ENCODE assay signal across 21 mouse cellular contexts in the genomic region with DNA sequence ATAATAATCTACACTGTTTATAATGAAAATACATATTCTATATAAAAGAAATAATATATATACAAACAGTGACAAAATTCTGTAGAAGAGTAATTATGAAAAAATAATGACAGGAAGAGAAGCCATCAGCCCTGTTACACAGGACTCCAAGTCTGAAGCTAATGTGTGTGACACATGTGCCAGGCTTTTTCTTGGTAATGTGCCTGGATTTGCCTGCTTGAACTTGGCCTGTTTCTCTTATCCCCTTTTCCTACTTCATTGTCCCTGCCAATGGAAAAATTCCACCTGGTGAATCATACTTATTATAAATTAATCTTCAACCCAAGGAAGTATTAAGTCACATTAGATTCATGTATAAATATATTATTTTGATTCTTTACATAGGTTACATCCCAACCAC.
DNase-seq lines count a peak whose midpoint lies in the region; ATAC-seq and TF ChIP-seq lines count a peak whose summit lies in the region.
"Had no signal": no experiment of that assay in that cellular context is flagged by ENCODE, and none has a peak within 500 bp of the region (broad histone marks: within the 10 kb centered on the region; RNA-seq: fewer than 3 reads in every experiment).

No protein-coding gene starts in this region.

- no peaks in the 10 kb centered on the region for H3K27me3 ChIP-seq in cerebellum, adult 2 months (ENCODE audit: control insufficient read depth, insufficient read depth, low read length)
- no peaks in the 10 kb centered on the region for H3K27me3 ChIP-seq in forebrain, postnatal 0 days (ENCODE audit: insufficient read depth, low read length)
- H3K27me3 ChIP-seq in forebrain, embryonic 10.5 days (ENCODE audit: poor library complexity, severe bottlenecking): no peaks in the 10 kb centered on the region
- no peaks in the 10 kb centered on the region for H3K27me3 ChIP-seq in midbrain, postnatal 0 days (ENCODE audit: insufficient read depth, low read length)
- H3K27me3 ChIP-seq in midbrain, embryonic 11.5 days (ENCODE audit: control insufficient read depth, insufficient read depth, low read length): no peaks in the 10 kb centered on the region
- H3K27me3 ChIP-seq: embryonic facial prominence, embryonic 12.5 days; heart, embryonic 13.5 days had no signal

- no peak for TF ChIP-seq POLR2A in cerebellum, adult 2 months (IDR thresholded peaks at IDR 0.05; ENCODE audit: borderline replicate concordance, insufficient read depth, low read length)

- no peak overlapping the region for H3K4me3 ChIP-seq in cerebellum, adult 2 months (replicated peaks; ENCODE audit: insufficient read depth, low read depth, low read length)
- no peak overlapping the region for H3K4me3 ChIP-seq in forebrain, postnatal 0 days (ENCODE audit: low read depth, low read length)
- H3K4me3 ChIP-seq in forebrain, embryonic 10.5 days: no peak overlapping the region
- no peak overlapping the region for H3K4me3 ChIP-seq in midbrain, postnatal 0 days (ENCODE audit: low read depth, low read length)
- H3K4me3 ChIP-seq in midbrain, embryonic 11.5 days (ENCODE audit: low read depth, low read length): no peak overlapping the region
- H3K4me3 ChIP-seq: embryonic facial prominence, embryonic 12.5 days; gastrocnemius, adult 2 months; heart, embryonic 13.5 days had no signal

- TF ChIP-seq CTCF in cerebellum, adult 2 months (IDR thresholded peaks at IDR 0.05; ENCODE audit: borderline replicate concordance, insufficient read depth, low read depth, low read length): no peak
- TF ChIP-seq CTCF in forebrain, postnatal 0 days (IDR thresholded peaks at IDR 0.05; ENCODE audit: low read depth): no peak
- TF ChIP-seq CTCF in midbrain, postnatal 0 days (IDR thresholded peaks at IDR 0.05): no peak

- H3K36me3 ChIP-seq in forebrain, postnatal 0 days (ENCODE audit: insufficient read depth): no peaks in the 10 kb centered on the region
- H3K36me3 ChIP-seq in forebrain, embryonic 10.5 days (replicated peaks): no peaks in the 10 kb centered on the region
- H3K36me3 ChIP-seq in midbrain, postnatal 0 days (ENCODE audit: insufficient read depth, low read length): no peaks in the 10 kb centered on the region
- no peaks in the 10 kb centered on the region for H3K36me3 ChIP-seq in midbrain, embryonic 11.5 days (ENCODE audit: control insufficient read depth, insufficient read depth, low read length)
- H3K36me3 ChIP-seq: embryonic facial prominence, embryonic 12.5 days; G1E; heart, embryonic 13.5 days had no signal

- no peak overlapping the region for H3K9ac ChIP-seq in forebrain, postnatal 0 days
- H3K9ac ChIP-seq in midbrain, postnatal 0 days (replicated peaks; ENCODE audit: low read length, poor library complexity, severe bottlenecking): no peak overlapping the region
- no peak overlapping the region for H3K9ac ChIP-seq in midbrain, embryonic 11.5 days (ENCODE audit: low read length)
- H3K9ac ChIP-seq: embryonic facial prominence, embryonic 12.5 days; heart, embryonic 13.5 days had no signal

- no peaks in the 10 kb centered on the region for H3K4me1 ChIP-seq in cerebellum, adult 2 months (ENCODE audit: control insufficient read depth, insufficient read depth, low read length)
- H3K4me1 ChIP-seq in forebrain, postnatal 0 days (ENCODE audit: insufficient read depth): no peaks in the 10 kb centered on the region
- no peaks in the 10 kb centered on the region for H3K4me1 ChIP-seq in forebrain, embryonic 10.5 days
- no peaks in the 10 kb centered on the region for H3K4me1 ChIP-seq in midbrain, postnatal 0 days (ENCODE audit: insufficient read depth, low read length)
- H3K4me1 ChIP-seq in midbrain, embryonic 11.5 days (ENCODE audit: control insufficient read depth, insufficient read depth, low read length): no peaks in the 10 kb centered on the region
- H3K4me1 ChIP-seq: embryonic facial prominence, embryonic 12.5 days; heart, embryonic 13.5 days had no signal

- peak; percentile 75 for DNase-seq in cerebellum, postnatal 10 days
- no peak for DNase-seq in cerebellum, adult 2 months
- peak; percentile 1 for DNase-seq in forebrain, postnatal 0 days
- DNase-seq in forebrain, embryonic 10.5 days (ENCODE audit: extremely low spot score, low spot score): no peak
- DNase-seq in midbrain, postnatal 0 days (ENCODE audit: low spot score): peak; percentile 26
- no peak for DNase-seq in midbrain, embryonic 11.5 days (ENCODE audit: low spot score, missing footprints)
- DNase-seq in retina, embryonic 14.5 days (ENCODE audit: low spot score): no peak
- DNase-seq: adrenal gland, adult 8-10 months; adrenal gland, postnatal 36 days; B cell, adult 2 months; cerebellum, adult 11-12 months; cerebellum, adult 9-11 months; gastrocnemius, adult 2 months; gastrocnemius, postnatal 25 days; heart, postnatal 36 days; kidney, adult 18-20 months had no signal

- H3K4me2 ChIP-seq in forebrain, postnatal 0 days (ENCODE audit: low read depth): no peak overlapping the region
- H3K4me2 ChIP-seq in midbrain, postnatal 0 days (ENCODE audit: low read depth, low read length, poor library complexity, severe bottlenecking): no peak overlapping the region
- no peak overlapping the region for H3K4me2 ChIP-seq in midbrain, embryonic 11.5 days
- H3K4me2 ChIP-seq: embryonic facial prominence, embryonic 12.5 days; heart, embryonic 13.5 days had no signal

- H3K9me3 ChIP-seq in forebrain, postnatal 0 days (ENCODE audit: low read length): no peaks in the 10 kb centered on the region
- H3K9me3 ChIP-seq in forebrain, embryonic 10.5 days: peaks cover 6% of the 10 kb centered on the region; the same call in 1 of the 2 replicates
- H3K9me3 ChIP-seq in midbrain, postnatal 0 days (ENCODE audit: low read length): no peaks in the 10 kb centered on the region
- H3K9me3 ChIP-seq in midbrain, embryonic 11.5 days (ENCODE audit: control insufficient read depth, low read length): no peaks in the 10 kb centered on the region
- H3K9me3 ChIP-seq: embryonic facial prominence, embryonic 12.5 days; heart, embryonic 13.5 days had no signal

- no peak for ATAC-seq in forebrain, postnatal 0 days
- no peak for ATAC-seq in midbrain, postnatal 0 days (ENCODE audit: low FRiP score)
- no peak for ATAC-seq in midbrain, embryonic 11.5 days (ENCODE audit: low FRiP score)
- ATAC-seq: CD4-positive, CD25-positive, alpha-beta regulatory T cell, adult 4 months; hindbrain, embryonic 16.5 days had no signal

- no peak overlapping the region for H3K27ac ChIP-seq in cerebellum, adult 2 months (ENCODE audit: insufficient read depth, low read length)
- H3K27ac ChIP-seq in forebrain, postnatal 0 days (ENCODE audit: low read depth, low read length): no peak overlapping the region
- no peak overlapping the region for H3K27ac ChIP-seq in forebrain, embryonic 10.5 days
- no peak overlapping the region for H3K27ac ChIP-seq in midbrain, postnatal 0 days (ENCODE audit: low read depth, low read length)
- no peak overlapping the region for H3K27ac ChIP-seq in midbrain, embryonic 11.5 days (ENCODE audit: low read depth, low read length)
- H3K27ac ChIP-seq: embryonic facial prominence, embryonic 12.5 days; gastrocnemius, adult 2 months; heart, embryonic 13.5 days had no signal

Comparison
In these comparisons a context has a peak if more than half of its experiments do, and no peak if none do; other contexts are left out.
1. DNase-seq: peak in cerebellum, postnatal 10 days (2 of 2), forebrain, postnatal 0 days (single experiment) and midbrain, postnatal 0 days (single experiment); none in cerebellum, adult 2 months (0 of 2), forebrain, embryonic 10.5 days (single experiment), midbrain, embryonic 11.5 days (single experiment) and retina, embryonic 14.5 days (single experiment).